Mouse (Mus musculus) CH12F3 (cell line): ENCODE data around the gene Mllt3.

Experiments
- in situ Hi-C: fragments of 300-500 bp; cut with MboI; formaldehyde crosslinking; loops from 2 replicates; pipeline ENCODE4 v1.14.3; 2020; ENCODE audit warnings: low sequenced_read_pairs

Mllt3 gene

DNA sequence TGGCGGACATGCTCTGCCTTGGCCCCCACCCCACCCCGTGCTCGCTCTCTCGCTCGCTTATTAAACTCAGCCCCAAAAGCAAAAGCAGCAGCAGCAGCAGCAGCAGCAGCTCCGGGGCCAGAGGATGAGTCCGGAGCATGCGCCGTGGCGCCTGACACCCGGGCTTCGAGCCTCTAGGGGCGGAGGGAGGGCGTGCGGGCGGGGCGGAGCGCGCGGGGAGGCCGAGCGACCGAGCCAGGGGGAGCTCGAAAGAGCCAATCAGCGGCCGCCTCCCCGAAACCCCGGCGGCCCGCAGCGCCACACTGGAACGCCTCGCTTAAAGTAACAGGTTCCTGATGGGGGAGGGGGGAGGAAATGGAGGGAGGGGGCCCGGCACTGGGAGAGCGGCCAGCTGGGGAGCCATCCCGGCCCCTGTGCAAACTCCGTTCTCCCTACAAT is at the start of gene Mllt3:
Gene Mllt3 (minus strand): TSS at position 149 of the 438 bp plus-strand sequence.
- in situ Hi-C loops, result loop anchor here (25.0 kb wide), 2 partner anchors 304 to 504 kb away; no protein-coding TSS in a partner anchor

DNA sequence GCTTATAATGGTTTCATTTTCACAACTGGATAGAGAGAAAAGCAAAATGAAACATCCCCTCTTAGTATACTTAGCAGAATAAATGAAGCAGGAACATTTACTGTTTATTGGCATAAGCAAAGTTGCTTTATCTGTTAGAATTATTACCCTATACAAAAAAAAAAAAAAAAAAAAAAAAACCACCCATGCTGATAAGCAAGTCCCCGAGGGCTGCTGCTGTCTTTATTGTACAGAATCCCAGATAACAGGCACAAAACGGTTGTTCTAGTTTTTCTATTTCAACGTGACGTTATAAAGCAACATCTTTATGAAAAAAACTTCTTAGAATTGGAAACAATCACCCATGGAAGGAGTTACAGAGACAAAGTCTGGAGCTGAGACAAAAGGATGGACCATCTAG is 49.2 kb upstream of the Mllt3 start:
- in situ Hi-C loops, result no loop called here

DNA sequence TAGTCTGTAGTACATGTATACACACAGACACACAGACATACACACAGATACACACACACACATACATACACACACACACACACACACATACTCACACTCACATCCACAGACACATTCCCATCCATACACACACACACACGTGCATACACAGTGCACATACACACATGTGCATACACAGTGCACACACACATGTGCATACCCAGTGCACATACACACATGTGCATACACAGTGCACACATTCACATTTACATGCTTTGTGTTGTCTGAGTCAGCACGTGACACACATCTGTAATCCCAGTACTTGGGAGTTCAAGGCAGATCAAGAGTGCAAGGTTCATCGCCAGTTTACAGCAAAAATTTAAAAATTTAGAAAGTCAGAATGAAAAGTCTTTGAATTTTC is 48.7 kb upstream of the Mllt3 start:
- in situ Hi-C loops, result no loop called here

DNA sequence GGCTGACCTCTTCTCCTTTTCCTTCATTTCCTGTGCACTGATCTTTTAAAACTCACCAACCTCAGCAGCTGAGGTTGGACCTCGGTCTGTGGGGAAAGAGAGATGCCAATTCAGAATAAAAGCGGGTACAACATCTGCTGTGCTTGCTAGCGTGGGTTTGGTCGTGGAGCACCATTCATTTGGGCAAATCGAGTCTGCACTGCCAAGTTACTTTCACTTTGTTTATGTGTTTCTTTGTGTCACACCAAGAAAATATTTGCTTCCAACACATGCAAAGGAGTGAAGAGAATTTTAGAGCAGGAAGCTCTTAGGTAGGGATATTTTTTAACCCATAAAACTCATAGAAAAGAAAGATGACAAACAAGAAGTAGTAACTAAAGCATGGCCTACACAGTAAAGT is 48.3 kb upstream of the Mllt3 start:
- in situ Hi-C loops, result no loop called here

DNA sequence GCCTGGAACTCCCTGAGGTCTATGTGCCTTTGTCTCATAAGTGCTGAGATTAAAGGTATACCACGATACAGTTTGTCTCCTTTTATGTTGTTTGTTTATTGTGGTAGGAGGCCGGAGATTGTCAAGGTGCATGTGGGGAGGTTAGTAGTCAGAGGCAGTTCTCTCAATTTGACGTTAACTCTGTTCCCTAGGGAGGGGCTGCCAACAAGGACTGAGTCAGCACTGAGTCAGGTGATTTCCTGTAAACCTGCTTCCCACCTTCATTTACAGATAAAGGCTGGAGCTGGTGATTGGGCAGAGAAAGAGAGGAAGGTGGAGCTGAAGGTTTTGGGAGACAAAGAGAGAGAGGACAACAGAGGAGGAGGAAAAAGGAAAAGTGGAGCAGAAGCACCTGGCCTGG is 45.8 kb upstream of the Mllt3 start:
- in situ Hi-C loops, result no loop called here

DNA sequence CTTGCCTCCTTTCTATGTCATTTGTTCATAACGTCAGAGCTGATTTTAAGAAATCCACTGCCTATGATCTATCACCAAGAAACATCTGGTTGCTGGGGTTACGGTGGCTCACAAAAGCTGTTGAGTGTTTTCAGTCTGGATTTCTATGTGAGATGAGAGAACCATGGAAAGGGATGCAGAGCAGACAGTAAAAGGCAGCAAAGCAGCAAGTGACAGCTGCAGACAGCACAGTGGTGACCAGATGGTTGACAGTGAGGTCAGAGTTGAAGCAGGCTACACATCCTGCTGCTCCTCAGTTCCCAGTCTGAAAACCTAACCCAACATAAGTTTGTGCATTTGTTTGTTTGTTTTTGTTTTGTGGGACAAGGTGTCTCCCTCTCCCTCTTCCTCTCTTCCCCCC is 42.2 kb upstream of the Mllt3 start:
- in situ Hi-C loops, result no loop called here

DNA sequence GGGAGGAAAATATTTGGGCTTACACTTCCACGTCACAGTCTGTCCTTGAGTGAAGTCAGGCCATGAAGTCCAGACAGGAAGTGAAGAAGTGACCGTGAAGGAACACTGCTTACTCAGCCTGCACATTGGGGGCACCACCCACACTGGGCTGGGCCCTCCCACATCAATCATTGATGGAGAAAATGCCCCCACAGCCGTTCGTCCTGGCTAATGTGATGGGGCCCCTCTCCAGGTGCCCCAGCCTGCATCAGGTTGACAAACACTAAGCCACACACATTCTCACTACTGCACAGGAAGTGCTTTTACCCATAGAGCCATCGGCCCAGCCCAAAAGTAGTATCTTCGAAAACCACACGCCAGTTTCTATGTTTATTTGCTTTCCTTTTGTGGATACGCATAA is 13.1 kb upstream of the Mllt3 start:
- in situ Hi-C loops, result loop anchor here (25.0 kb wide), 2 partner anchors 291 to 491 kb away; no protein-coding TSS in a partner anchor

DNA sequence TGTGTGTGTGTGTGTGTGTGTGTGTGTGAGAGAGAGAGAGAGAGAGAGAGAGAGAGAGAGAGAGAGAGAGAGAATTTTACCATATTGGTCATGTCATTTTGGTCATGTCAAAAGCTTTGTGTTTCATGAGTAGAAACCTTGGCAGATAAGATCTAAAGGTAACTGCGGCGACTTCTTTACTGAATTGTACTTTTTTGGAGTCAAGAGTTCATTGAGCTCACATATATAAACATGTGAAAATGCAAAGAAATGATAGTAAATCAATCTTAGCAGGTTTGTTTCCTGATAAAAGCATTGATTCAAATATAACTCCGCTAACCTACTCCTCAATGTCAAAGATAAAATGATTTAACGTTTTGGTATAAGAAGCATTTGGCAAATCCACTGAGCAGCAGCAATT is 12.0 kb upstream of the Mllt3 start:
- in situ Hi-C loops, result loop anchor here (25.0 kb wide), 2 partner anchors 292 to 492 kb away; no protein-coding TSS in a partner anchor

DNA sequence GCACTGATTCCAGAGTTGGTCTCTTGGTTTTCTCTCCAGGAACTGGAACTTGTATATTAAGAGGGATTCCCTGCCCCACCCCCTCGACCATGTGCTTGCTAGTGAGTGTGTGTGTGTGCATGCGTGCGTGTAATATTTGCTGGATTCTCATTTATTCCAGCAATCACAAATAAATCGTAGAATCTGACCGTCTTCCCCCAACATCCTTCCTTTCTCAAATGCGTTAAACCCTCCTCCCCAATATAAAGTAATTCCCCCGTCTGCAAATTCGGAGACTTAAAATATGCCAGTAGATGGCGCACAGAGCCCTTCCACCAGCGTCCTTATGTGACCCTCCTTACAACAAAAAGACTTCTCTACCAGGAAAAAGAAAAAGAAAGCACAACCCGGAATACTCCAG is 2.2 kb upstream of the Mllt3 start:
- in situ Hi-C loops, result loop anchor here (25.0 kb wide), 2 partner anchors 302 to 502 kb away; no protein-coding TSS in a partner anchor

DNA sequence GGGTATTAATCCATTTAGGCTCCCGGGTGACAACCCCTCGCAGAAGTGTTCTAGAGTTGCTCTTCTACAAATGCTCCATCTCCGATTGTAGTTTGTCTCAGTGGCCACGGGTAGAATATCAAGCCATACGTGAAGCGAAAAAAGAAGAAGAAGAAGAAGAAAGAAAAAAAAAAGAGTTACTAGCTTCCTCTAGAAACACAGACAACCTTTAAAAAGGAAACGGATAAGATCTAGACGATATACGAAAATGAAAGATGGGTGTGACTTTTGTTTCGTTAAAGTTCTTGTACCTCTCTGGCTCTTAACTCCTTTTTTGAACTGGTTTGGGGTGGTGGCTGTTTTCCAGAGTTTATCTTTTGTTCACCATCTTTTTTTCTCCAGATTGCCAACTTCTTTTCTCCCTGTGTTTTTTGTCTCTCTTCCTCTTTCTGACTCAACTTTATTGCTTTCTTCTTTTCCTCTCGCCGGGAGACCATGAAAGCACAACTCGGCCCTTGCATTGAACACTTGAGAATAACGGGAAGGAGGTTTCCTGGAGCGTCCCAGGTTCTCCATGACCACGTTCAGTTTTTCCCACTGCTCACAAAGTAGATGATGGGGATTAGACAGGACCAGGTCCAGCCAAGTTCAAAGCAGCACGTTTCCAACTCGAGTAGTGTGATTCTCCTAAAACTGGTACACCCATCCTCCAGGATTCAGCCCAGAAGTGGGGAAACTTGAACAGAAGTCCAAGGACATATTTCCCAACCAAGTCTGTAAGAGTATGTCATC is 1.4 kb upstream of the Mllt3 start:
- in situ Hi-C loops, result loop anchor here (25.0 kb wide), 2 partner anchors 303 to 503 kb away; no protein-coding TSS in a partner anchor

DNA sequence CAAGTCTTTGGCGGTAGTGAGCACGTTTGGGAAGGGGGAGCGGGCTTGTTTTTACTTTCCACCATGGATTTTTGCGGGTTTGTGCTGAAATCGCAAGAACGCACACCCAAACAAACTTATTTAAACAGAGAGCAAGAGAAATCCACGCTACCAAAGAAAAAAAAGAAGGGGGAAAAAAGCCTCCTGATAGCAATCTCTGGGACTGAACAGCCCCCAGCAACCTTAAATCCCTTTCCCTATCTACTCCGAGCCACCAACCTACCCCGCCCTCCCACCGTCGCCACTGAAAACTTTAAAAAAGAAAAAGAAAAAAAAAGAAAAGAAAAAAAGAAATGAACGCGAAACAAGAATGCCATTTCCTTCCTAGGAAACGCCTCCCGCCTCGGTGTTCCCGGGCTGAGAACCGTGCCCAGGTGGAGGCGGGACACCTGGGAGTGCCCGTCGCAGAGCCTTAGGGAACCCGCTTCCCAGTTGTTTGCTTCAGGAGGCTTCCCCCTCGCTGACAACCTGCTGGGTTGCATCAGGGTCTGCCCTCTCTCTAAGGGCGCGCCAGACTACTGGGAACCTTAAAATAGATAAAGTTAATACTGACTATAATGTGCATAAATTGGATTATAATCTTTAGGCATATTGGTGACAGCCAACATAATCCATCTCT is 694 bp upstream of the Mllt3 start:
- in situ Hi-C loops, result loop anchor here (25.0 kb wide), 2 partner anchors 303 to 503 kb away; no protein-coding TSS in a partner anchor

DNA sequence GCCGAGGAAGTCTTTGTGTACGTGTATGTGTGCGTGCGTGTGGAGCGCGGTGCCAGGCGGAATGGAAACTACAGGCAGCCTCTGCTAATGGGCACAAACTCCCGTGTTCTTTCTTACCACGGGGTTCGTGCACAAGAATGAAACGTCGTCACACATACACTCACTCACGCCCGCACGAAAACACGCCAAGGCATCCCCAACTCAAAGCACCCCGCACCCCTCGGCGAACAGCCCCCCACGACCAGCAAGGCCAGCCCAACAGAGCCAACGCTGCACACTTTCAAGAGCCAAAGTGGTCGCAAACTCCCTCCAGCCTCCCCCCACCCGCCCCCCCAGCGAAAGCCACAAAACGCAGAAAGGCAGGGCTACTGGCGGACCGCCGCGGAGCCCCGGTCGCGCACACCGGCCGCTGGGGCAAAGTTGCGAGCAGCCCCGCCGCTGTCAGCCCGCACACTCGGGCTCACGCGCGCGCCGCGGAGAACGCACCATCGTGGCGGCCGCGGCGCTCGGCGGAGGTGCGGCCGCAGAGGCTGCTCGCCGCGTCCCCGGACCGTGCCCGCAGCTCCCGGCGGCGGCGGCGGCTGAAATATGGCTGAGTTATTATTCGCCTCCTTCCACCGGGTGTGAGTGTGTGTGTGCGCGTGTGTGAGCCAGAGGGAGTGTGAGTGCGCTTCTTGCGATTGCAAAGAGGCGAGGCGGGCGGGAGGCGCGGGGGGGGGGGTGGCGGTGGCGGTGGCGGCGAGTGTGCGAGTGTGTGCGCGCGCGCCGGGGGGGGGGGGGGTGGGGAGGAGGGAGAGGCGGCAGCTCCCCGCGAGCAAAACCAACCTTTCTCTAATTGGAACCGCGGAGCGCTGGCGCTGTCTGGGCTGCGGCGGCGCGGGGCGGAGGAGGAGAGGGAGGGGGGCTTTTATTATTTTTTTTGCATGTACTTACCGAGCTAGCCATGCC is 739 bp downstream of the Mllt3 start:
- in situ Hi-C loops, result loop anchor here (25.0 kb wide), 2 partner anchors 305 to 505 kb away; no protein-coding TSS in a partner anchor

DNA sequence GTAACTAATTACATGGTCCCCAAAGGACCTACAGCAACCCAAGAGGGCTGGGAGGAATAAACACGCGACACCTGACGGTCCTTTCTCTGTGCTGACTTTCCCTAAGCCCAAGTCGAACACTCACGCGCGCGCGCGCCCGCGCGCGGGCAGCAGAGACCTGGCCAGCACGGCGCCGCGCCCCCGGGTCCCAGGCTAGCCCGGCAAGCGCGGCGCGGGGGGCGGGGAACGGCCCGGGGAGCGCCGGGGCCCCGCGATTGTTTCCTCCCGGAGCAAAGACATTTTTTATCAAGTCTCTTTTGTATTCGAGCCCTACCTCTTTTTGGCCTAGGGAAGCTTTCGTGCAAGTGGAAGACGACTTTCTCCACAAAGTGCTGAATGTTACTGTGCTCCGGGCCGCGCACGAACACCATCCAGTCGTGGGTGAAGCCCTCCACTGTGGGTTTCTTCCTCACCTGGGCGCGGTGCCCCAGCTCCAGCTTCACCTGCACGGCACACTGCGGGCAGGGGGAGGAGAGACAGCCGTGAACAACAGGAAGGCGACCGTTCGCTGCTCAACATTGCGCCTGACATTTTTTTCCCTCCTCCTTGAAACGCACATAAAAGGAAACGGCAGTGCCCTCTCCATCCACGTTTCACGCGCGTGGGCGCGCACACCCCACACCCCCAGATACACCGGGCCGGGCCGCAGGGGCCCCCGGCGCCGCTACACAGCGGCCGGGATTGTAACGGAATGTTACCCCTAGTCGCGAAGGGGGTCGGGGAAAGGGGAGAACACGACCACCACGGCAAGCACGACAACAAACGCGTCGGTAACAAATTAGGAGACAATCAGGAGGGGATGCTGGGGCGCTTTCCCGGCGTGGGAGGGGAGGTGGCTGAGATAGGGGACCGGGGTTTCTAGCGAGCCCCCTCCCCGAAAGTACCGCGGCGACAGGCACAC is 1.7 kb downstream of the Mllt3 start:
- in situ Hi-C loops, result loop anchor here (25.0 kb wide), 2 partner anchors 306 to 506 kb away; no protein-coding TSS in a partner anchor

DNA sequence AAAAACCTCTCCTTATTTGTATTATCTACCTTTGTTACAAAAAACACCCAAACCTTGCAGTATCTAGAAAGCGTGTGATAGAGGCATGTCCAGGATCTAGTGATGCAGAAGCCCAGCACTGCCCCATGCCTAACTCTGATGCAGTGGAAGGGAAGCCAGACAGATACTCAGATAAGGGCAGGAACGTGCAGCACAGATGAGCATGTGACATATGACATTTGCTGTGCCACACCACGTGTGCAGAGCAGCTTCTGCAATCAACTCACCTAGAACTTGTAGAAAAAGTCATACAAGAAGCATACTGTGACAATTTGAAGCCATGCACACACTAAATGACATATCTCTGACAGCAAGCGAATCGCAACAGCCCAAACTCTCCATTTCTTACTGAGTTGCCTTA is 9.6 kb downstream of the Mllt3 start:
- in situ Hi-C loops, result no loop called here

DNA sequence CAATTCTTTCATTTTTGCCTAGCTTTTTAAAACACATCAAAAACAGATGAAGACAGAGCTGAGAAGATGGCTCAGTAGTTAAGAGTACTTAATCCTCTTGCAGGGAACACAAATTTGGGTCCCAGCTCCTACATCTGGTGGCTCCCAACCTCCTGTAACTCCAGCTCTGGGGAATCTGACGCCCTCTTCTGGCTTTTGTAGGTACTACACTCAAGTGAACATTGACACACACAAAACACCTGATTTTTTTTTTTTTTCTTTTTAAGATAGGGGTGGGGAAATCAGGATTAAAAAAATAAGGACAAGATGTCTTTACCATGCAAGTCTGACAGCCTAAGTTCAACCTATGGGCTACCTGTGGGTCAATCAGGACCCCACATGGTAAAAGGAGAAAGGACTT is 10.5 kb downstream of the Mllt3 start:
- in situ Hi-C loops, result no loop called here

DNA sequence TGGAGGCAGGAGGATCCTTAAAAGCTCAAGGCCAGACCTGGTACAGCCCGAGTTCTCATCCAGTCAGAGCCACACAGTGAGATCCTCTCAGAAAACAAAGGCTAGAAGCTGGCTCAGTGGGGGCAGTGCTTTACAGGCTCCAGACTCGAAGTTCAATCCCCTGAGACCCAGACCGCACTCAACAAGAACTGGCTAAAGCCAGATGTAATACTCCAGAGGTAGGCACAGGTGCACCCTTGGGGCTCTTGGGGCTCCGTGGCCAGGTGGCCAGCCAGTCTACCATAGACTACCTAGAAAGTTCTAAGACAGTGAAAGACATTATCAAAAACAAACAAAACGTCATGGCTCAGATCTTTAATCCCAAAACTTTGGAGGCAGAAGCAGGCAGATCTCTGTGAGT is 12.7 kb downstream of the Mllt3 start:
- in situ Hi-C loops, result no loop called here

DNA sequence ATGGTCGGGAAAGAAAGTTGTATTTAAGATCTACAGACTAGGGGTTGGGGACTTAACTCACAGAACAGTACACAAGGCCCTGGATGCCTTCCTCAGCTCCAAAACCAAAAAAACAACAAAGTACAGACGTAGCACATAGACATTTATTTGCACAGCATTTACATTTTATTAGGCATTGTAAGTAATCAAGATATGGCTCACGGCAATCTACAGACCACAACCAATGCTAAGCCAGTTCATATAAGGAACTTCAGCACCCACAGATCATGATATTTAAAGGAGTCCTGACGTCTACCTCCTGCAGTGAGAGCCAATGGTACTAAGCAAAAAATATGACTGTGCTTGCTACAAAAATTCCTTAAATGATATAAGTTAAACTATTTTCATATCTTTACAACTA is 13.5 kb downstream of the Mllt3 start:
- in situ Hi-C loops, result loop anchor here (10.0 kb wide), 1 partner anchor 225 kb away; no protein-coding TSS in a partner anchor

DNA sequence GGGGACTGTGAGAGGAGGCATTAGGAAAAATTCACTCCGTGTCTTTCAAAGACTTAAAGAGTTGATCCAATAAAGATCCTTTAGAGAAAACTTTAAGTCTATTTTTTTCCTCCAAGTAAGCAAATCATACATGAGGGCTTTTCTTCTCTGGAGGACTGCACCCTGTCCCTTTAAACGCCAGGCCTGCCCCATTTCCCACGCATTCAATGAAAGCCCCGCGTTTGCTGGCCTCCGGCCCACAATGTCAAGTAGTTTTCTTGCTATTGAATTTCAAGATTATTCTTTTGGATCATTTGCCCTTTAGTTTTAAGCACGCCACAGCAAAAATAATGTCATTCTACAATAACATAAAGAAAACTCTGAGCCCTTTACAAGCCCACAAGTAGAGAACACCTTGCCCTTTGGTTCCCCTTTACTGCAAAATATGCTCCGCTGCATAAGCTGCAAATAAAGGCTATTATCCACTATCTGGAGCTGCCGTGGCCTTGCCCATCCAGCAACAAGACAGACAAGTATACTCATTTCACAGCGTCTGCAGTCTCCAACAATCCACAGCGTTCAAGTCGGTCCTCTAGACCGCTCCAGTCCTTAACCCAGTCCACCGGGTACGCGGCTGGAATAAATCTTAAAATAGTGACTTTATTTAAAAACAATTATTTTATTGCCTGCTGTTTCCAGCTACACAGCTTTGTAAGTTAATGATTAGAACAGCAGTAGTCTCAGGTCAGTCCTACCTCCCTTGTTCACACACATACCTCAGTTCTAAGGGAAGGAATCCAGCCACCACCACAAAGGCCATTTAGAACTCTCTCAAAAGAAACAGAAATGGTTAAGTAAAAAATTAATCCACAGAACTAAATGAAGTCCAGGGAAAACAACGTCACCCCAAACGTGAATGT is 15.5 kb downstream of the Mllt3 start:
- in situ Hi-C loops, result loop anchor here (10.0 kb wide), 1 partner anchor 223 kb away; no protein-coding TSS in a partner anchor
